Mouse (Mus musculus) heart, adult 10 weeks (tissue): ENCODE results near the gene Tmem44. TPM values are rescaled to one million over a fixed set of nuclear protein-coding genes. Genes with fewer than 3 reads are reported as not detected.

Source experiments
- polyA plus RNA-seq: library from polyadenylated mRNA; stranded (reverse); fragments of 350-450 nt; fragmentation: Illumina TruSeq; extraction: RNeasy Lipid Tissue Mini Kit (QIAGEN cat#74804); gene quantifications from one replicate; pipeline ENCODE4 v1.2.3, GENCODE M21; 2014; ENCODE audit warnings: low read depth, low replicate concordance

Tmem44 gene
- 10.7 TPM for polyA plus RNA-seq

DNA sequence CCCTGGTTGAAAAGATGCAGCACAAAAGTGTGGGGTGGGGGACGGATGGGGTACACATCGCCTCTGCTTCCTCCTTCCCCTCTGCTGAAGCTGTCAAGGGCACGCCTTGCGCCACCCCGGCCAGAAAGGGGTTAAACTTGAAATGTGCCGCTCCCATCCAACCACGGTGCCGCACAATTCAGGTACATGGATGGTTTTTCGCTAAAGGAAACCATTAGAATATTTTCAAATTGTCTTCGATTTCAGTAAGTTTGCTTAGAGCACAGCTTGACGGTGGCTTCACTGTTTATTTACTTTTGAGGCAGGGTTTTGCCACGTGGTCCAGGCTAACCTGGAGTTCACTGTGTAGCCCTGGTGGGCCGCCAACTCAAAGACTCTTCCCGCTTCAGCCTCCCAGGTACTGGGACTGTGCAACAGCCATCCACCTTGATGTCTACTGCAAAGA is at the start of gene Tmem44:
TSS of gene Tmem44 (minus strand) at position 95 of the 445 bp plus-strand sequence.

DNA sequence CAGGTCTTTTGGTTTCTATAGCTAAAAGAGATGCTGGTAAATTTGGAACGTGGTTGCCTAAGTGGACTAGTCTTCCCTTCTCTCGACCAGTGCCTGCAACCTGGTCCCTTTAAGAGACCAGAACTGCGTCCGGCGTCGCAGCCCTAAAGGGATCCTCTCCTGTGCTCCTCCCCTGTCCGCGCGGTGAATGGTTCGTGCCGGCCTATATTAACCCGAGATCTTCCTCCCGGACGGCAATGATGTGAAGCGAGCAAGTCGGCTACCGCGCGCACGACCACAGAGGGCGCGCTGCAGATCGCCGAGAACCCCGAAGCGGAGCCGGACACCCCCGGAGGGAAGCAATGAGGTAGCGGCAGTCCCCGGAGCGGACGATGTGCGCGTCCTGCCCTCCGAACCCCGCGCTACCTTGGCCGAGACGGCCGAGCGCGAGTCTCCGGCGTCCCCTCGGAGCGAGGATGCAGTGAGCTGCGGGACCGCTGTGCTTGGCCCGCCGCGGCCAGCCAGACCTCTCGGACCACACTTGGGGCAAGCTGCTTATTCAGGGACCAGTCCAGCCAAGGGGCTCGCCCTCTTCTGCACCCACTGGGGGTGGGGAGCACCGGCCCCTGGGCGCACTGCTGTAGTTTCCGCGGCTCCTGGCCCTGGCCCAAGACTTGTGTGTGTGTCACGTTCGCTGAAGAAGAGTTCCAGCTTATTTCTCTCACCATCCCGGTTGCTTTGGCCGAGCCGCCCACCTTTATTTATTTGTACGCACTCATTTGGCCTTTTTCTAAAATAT is 49.0 kb upstream of the Tmem44 start, which contains the start of gene Fam43a:
TSS of gene Fam43a (plus strand) at position 233 of the 778 bp plus-strand sequence.

DNA sequence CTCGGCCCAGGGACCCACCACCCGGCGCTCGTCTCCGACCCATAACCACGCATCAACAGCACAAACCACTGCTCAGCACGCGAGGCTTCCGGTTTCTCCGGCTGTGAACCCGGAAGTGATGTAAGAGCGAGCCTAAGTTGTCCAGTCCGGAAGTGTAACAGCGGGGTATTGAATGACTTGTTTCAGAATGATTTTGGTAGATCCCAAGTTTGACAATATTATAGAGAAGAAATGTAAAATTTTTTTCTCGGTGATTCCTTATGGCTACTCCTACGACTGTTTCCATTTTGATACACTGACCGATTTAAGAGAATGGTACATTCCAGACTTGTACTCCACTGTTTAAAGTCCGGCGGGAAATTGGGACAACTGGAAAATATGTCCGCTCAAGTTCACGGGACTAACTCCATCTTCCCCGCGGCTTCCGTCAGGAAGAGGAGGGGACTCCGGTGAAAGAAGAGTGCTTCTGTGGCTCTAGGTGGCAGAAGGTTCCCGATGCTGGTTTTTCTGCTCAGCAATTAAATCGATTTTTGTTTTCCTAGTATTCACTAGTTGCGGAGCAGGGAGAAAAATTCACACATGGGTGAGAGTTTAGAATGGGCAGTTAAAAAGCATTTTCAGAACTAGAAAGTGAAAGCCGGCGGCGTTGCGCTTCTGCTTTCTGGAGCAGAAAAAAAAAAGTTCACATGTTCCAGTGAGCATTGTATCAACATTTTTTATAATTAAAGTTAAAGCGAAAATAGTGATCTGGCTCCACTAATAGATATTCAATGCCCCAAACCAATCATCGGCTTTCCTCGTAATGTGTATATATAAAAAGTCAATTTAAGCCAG is 37.1 kb upstream of the Tmem44 start, which contains the start of gene Lsg1:
TSS of gene Lsg1 (minus strand) at position 99 of the 834 bp plus-strand sequence.

Other genes with a start within 250 kb of the Tmem44 start
- gene Gp5, start 240.1 kb downstream of the Tmem44 start, polyA plus RNA-seq, result not detected
- gene Atp13a3, start 144.9 kb downstream of the Tmem44 start, polyA plus RNA-seq, result 18.5 TPM
- gene Lsg1, start 36.8 kb upstream of the Tmem44 start, polyA plus RNA-seq, result 12.1 TPM
- gene Fam43a, start 48.9 kb upstream of the Tmem44 start, polyA plus RNA-seq, result 20.4 TPM